Mouse (Mus musculus): ENCODE data around the gene Gm10778. TPM values are rescaled to one million over a fixed set of nuclear protein-coding genes. Genes with fewer than 3 reads are reported as not detected.
"Not testable (repeated sequence)": the region's sequence is repeated elsewhere in the genome, so short reads cannot be mapped to it uniquely, and the experiment has no call there.

Gm10778 gene
- polyA plus RNA-seq (2015; fragmentation: Nextera tagmentation; extraction: Ambion mirVana): 4.8 and 5.0 TPM in 2 replicates

DNA sequence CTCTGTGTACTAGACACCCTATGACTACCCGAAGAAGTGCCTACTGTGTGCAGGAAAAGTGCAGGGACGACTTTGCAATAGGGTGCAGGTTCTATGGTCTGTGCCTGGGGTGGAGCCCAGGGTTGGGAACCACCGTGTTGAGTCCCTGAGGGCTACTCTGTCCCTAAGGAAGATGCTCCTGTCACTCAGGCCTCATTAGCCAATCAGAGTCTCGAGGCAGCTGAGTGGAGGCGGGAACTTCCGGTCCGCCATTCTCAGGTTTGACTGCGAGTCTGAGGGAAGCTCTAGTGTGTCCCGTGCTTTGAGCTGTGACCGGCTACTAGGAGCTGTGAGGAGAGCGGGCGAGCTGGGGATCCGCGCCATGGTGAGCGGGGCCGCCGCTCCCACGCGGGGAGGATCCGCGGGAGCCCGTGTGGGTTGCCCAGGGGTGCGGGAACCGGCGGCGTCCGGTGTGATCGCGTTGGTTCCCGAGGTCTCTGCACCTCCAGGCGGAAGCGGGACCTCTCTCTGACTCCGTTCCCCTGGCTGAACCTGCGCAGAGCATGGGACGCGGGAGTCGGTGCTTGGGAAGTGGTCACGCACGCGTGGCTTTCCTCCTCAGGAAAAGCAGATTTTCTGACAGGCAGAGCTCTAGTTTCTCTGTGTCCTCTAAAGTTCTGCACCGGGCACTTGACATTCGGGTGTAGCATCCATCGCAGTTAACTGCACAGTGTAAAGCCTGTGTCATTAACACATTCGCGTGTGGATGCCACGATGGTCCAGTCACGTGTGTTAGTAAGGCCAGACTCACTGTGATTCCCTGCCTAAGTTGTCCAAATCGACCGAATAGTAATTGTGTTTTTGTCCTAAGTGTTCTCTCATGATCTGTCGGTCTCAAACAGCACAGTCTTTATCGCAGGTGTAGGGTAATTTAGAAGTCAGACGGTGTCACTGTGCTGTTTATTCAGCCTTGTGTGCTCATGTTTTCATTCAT is at the start of gene Gm10778:
TSS of gene Gm10778 (plus strand) at position 257 of the 973 bp plus-strand sequence.
- not testable (repeated sequence) for H3K4me1 ChIP-seq (replicated peaks; ENCODE audit: control insufficient read depth, insufficient read depth, low read length); H3K36me3 ChIP-seq (ENCODE audit: control insufficient read depth, insufficient read depth, low read length); H3K27me3 ChIP-seq (ENCODE audit: control insufficient read depth, insufficient read depth, low read depth, low read length); H3K9me3 ChIP-seq (ENCODE audit: control insufficient read depth, low read length)
- Histone ChIP-seq H3K4me3 (ENCODE audit: low read length) (peak within 1 kb of the TSS; percentile 57), H3K4me2 (ENCODE audit: low read depth, low read length) (peak within 1 kb of the TSS; percentile 65), H3K27ac (ENCODE audit: low read length) (peak within 1 kb of the TSS; percentile 39; the same call in 1 of the 2 replicates), H3K9ac (ENCODE audit: low read length) (peak within 1 kb of the TSS; percentile 74)
- ATAC-seq (ENCODE audit: low read depth): peak; percentile 95
- 1% methylated on average over 33 of the region's 52 CpGs for WGBS

DNA sequence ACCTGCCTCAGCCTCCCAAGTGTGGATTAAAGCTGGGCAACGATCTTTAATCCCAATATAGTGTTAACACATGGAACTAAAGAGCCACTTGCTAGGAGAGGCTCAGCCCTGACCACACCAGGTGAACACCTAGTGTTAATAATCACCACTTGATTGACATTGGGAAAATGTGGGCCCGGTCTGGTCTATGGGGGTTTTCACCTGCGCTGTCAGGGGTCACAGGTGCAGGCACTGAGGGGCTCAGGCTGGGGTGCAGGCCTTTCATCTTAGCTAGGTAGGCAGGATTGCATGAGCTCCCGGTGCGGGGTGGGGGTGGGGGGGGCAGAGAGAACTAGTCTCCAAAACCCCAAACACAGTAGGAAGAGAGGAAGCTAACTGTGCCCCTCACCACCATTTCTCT is 49.2 kb upstream of the Gm10778 start:
- Histone ChIP-seq H3K9ac (ENCODE audit: low read length) (no peak overlapping the region), H3K27me3 (ENCODE audit: control insufficient read depth, insufficient read depth, low read depth, low read length) (peaks cover 3% of the 10 kb centered on the region; the same call in 1 of the 2 replicates), H3K4me2 (ENCODE audit: low read depth, low read length) (no peak overlapping the region), H3K9me3 (ENCODE audit: control insufficient read depth, low read length) (no peaks in the 10 kb centered on the region), H3K4me3 (ENCODE audit: low read length) (no peak overlapping the region), H3K4me1 (replicated peaks; ENCODE audit: control insufficient read depth, insufficient read depth, low read length) (peaks cover 56% of the 10 kb centered on the region), H3K36me3 (ENCODE audit: control insufficient read depth, insufficient read depth, low read length) (no peaks in the 10 kb centered on the region), H3K27ac (ENCODE audit: low read length) (no peak overlapping the region; the same call in 1 of the 2 replicates)
- WGBS: 62% methylated on average over 4 of the region's 5 CpGs
- ATAC-seq (ENCODE audit: low read depth): no peak

DNA sequence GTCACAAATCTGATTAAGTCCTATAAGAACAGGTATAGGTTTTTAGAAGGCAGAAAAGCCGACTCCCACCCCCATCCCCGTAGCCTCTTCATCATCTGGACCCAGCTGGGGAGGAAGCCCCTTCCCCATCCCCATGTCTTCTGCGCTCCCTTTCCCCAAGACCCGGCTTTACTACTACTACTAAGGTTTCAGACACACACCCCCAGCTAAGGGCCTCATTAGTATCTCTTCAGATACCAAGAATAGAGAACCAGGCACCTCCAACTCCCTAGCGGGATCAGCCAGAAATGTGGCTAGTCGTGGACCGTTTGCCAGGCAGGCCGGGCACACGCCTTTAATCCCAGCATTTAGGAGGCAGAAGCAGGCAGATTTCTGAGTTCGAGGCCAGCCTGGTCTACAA is 48.8 kb upstream of the Gm10778 start:
- Histone ChIP-seq H3K27ac (ENCODE audit: low read length) (peak overlapping the region; percentile 63), H3K27me3 (ENCODE audit: control insufficient read depth, insufficient read depth, low read depth, low read length) (peaks cover 3% of the 10 kb centered on the region; the same call in 1 of the 2 replicates), H3K4me1 (replicated peaks; ENCODE audit: control insufficient read depth, insufficient read depth, low read length) (peaks cover 56% of the 10 kb centered on the region), H3K9me3 (ENCODE audit: control insufficient read depth, low read length) (no peaks in the 10 kb centered on the region), H3K4me2 (ENCODE audit: low read depth, low read length) (no peak overlapping the region), H3K4me3 (ENCODE audit: low read length) (no peak overlapping the region), H3K36me3 (ENCODE audit: control insufficient read depth, insufficient read depth, low read length) (no peaks in the 10 kb centered on the region), H3K9ac (ENCODE audit: low read length) (no peak overlapping the region)
- 54% methylated on average over 10 of the region's 10 CpGs for WGBS
- ATAC-seq (ENCODE audit: low read depth): no peak

DNA sequence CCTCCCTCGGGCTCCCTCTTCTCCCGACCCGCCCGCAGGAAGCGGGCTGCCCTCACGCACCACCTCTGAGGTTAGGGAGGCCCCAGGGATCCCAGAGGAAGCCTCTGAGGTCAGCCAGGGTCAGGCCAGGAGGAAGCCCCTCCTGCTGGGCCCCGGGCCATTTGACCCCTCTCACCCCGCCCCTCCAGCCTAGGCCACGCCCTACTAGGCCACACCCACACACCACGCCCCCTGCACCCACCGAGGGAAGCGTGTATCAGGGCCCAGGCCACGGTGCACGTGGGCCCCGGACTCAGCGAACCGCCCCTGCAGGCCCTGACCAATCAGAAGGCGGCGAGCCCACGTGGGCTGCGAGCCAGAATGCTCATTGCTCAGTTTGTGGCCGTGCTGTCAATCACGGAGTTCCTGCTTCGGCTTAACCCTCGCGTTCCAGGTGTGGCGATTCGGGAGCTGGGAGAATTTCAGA is 48.1 kb upstream of the Gm10778 start, which contains the start of gene Tle6:
TSS of gene Tle6 (minus strand) at position 336 of the 466 bp plus-strand sequence.
- WGBS: under 1% methylated on average over 28 of the region's 28 CpGs
- H3K9ac ChIP-seq (ENCODE audit: low read length): peak within 1 kb of the TSS; percentile 41
- peaks cover 51% of the 10 kb centered on the region for H3K4me1 ChIP-seq (replicated peaks; ENCODE audit: control insufficient read depth, insufficient read depth, low read length)
- no peaks in the 10 kb centered on the region for H3K36me3 ChIP-seq (ENCODE audit: control insufficient read depth, insufficient read depth, low read length)
- H3K4me2 ChIP-seq (ENCODE audit: low read depth, low read length): peak within 1 kb of the TSS; percentile 60
- peak; percentile 85 for ATAC-seq (ENCODE audit: low read depth)
- peak within 1 kb of the TSS; percentile 63 for H3K27ac ChIP-seq (ENCODE audit: low read length)
- no peaks in the 10 kb centered on the region for H3K9me3 ChIP-seq (ENCODE audit: control insufficient read depth, low read length)
- no peaks in the 10 kb centered on the region for H3K27me3 ChIP-seq (ENCODE audit: control insufficient read depth, insufficient read depth, low read depth, low read length)
- peak within 1 kb of the TSS; percentile 30 for H3K4me3 ChIP-seq (ENCODE audit: low read length)

DNA sequence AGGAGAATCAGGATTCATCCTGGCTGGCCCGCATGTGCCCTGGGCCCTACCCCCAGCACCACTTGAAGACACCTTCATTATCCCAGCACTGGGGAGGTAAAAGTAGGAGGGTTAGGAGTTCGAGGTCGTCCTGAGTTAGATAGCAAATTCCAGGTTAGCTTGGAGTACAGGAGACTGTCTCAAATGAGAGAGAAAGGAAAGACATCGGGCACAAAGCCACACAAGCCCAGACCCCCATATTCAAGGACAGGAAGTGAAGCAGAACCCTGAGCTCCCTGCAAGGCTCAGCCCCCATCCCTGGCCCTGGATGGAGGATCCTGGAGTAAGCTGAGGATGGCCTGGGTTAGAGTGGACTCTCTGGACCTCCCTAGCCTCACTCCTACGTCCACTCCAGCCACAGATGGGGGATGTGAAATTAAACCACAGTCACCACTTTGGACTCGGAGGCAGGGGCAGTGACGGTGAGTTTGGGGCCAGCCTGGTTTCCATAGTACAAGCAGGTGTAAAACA is 47.4 kb upstream of the Gm10778 start:
- Histone ChIP-seq H3K4me3 (ENCODE audit: low read length) (0 out of 2 replicates have a peak overlapping the region, but pooled peaks have one; percentile 16), H3K9me3 (ENCODE audit: control insufficient read depth, low read length) (no peaks in the 10 kb centered on the region), H3K4me1 (replicated peaks; ENCODE audit: control insufficient read depth, insufficient read depth, low read length) (peaks cover 44% of the 10 kb centered on the region), H3K4me2 (ENCODE audit: low read depth, low read length) (peak overlapping the region; percentile 60), H3K9ac (ENCODE audit: low read length) (peak overlapping the region; percentile 41), H3K36me3 (ENCODE audit: control insufficient read depth, insufficient read depth, low read length) (no peaks in the 10 kb centered on the region), H3K27me3 (ENCODE audit: control insufficient read depth, insufficient read depth, low read depth, low read length) (no peaks in the 10 kb centered on the region), H3K27ac (ENCODE audit: low read length) (peak overlapping the region; percentile 48)
- no peak for ATAC-seq (ENCODE audit: low read depth)
- WGBS: 22% methylated on average over 7 of the region's 7 CpGs

DNA sequence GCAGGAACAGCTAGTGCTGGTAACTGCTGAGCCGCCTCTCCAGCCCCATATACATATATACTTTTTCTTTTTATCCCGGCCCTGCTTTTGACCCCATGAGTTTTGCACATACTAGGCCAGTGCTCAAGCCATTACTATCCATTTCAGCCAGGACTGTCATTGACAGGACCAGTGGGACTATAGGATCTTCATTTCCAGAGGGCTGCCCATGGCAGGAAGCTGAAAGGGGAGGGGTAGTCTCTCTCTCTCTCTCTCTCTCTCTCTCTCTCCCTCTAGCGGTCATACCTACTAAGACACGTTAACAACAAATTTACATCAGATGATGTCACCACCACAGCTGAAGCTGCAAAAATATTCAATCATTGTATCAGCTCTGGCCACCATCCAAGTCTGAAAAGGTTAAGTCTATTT is 46.1 kb upstream of the Gm10778 start:
- Histone ChIP-seq H3K27ac (ENCODE audit: low read length) (0 out of 2 replicates have a peak overlapping the region, but pooled peaks have one; percentile 10), H3K4me2 (ENCODE audit: low read depth, low read length) (no peak overlapping the region), H3K4me3 (ENCODE audit: low read length) (no peak overlapping the region), H3K27me3 (ENCODE audit: control insufficient read depth, insufficient read depth, low read depth, low read length) (no peaks in the 10 kb centered on the region), H3K4me1 (replicated peaks; ENCODE audit: control insufficient read depth, insufficient read depth, low read length) (peaks cover 35% of the 10 kb centered on the region), H3K9ac (ENCODE audit: low read length) (no peak overlapping the region), H3K9me3 (ENCODE audit: control insufficient read depth, low read length) (no peaks in the 10 kb centered on the region), H3K36me3 (ENCODE audit: control insufficient read depth, insufficient read depth, low read length) (no peaks in the 10 kb centered on the region)
- 11% methylated on average over 4 of the region's 4 CpGs for WGBS
- no peak for ATAC-seq (ENCODE audit: low read depth)

DNA sequence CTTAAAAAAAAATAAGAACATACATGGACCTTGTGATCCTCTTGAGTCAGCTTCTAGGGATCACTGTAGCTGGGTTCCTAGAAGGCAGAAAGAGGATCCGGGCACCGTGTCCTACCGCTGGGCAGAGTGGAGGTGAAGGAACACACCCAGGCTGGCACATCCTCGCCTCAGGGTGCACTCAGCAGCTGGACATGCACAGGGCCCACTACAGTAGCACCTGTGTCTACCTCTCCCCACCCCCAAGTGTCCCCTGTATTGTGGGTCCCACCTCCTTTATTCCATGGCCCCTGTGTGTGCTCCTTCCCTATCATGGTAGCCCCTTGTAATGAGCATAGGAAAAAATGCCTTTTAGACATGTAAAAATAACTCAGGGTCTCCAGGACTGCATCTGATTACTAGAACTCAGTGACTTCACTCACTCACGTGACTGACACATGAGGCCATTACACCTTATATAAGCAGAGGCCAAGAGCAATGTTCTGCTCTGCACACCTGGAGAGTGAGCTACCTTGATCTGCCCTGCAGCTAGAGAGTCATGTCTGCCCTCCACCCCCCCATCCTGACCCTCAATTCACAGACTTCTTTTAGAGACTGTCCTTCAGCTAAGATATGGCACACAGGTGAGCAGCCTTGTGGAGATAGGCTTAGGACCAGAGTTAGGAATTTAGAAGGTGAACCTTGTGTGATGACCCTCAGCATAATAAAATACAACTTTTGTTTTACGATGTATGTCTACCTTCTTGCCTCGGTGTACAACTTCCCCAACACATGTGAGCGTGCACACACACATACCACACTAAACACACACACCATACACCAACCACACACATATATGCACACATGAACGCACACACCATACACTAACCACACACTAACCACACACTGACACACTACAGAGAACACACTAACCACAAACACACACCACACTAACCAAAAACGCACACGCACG is 44.6 kb upstream of the Gm10778 start:
- ATAC-seq (ENCODE audit: low read depth): 0 out of 2 replicates have a peak, but pooled peaks have one; percentile 0
- Histone ChIP-seq H3K27ac (ENCODE audit: low read length) (no peak overlapping the region), H3K36me3 (ENCODE audit: control insufficient read depth, insufficient read depth, low read length) (no peaks in the 10 kb centered on the region), H3K4me2 (ENCODE audit: low read depth, low read length) (peak overlapping the region; percentile 35), H3K9me3 (ENCODE audit: control insufficient read depth, low read length) (no peaks in the 10 kb centered on the region), H3K27me3 (ENCODE audit: control insufficient read depth, insufficient read depth, low read depth, low read length) (no peaks in the 10 kb centered on the region), H3K9ac (ENCODE audit: low read length) (peak overlapping the region; percentile 56), H3K4me3 (ENCODE audit: low read length) (peak overlapping the region; percentile 0; the same call in 1 of the 2 replicates), H3K4me1 (replicated peaks; ENCODE audit: control insufficient read depth, insufficient read depth, low read length) (peaks cover 31% of the 10 kb centered on the region)
- WGBS: 78% methylated on average over 12 of the region's 12 CpGs

DNA sequence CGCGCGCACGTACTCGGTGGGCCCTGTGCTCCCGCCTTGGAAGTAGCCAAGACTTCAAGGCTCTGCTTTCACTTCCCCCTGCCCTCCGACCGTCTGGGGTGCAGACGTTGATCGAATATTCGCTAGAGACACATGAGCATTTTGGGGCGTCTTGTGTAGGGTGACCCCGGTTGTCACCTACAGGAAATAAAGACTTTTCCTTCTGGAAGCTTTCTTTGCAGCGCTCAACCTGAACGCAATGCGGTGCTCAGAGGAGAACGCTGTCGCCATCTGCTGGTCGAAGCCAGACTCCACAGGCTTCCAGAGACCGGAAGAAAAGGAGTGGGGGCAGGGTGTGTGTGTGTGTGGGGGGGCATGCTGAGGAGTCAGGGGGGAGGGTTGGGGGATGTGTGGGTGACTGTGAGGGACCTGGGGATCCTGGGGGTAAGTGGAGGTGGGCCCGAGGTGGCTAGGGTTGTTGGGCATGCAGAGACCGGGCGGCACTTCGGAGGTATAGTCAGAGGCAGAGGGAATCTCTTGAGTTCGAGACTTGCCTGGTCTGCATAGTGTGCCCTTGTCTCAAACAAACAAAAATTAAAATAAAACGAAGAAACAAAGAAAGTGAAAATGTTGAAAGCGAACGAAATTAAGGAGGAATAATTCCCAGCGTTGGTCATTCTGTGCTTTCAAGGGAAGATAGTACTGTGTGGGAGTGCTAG is 43.7 kb upstream of the Gm10778 start:
- H3K9me3 ChIP-seq (ENCODE audit: control insufficient read depth, low read length): no peaks in the 10 kb centered on the region
- 18% methylated on average over 29 of the region's 29 CpGs for WGBS
- ATAC-seq (ENCODE audit: low read depth): peak; percentile 50
- peak overlapping the region; percentile 67 for H3K4me2 ChIP-seq (ENCODE audit: low read depth, low read length)
- peak overlapping the region; percentile 91 for H3K27ac ChIP-seq (ENCODE audit: low read length)
- H3K36me3 ChIP-seq (ENCODE audit: control insufficient read depth, insufficient read depth, low read length): no peaks in the 10 kb centered on the region
- H3K4me1 ChIP-seq (replicated peaks; ENCODE audit: control insufficient read depth, insufficient read depth, low read length): peaks cover 24% of the 10 kb centered on the region
- no peaks in the 10 kb centered on the region for H3K27me3 ChIP-seq (ENCODE audit: control insufficient read depth, insufficient read depth, low read depth, low read length)
- H3K4me3 ChIP-seq (ENCODE audit: low read length): peak overlapping the region; percentile 53
- H3K9ac ChIP-seq (ENCODE audit: low read length): peak overlapping the region; percentile 66

Measured in lung, embryonic 16.5 days (tissue).